Mouse (Mus musculus) megakaryocyte, adult 5-6 weeks (primary cell): ENCODE measurements around the gene Zyx. TPM values are rescaled to one million over a fixed set of nuclear protein-coding genes. Genes with fewer than 3 reads are reported as not detected.
A peak's percentile ranks its signal among the peaks of the same experiment; 100 is the strongest.

Experiments used
- ATAC-seq: 2 replicates; pipeline ENCODE4 v1.8.0; 2016; ENCODE audit warnings: mild to moderate bottlenecking, inconsistent platforms; ENCODE audit not compliant: poor library complexity, severe bottlenecking
- total RNA-seq, 2 experiments: library from RNA; stranded (forward) in 1 of 2; stranded (reverse) in 1 of 2; fragments of 153-499, 151-499 nt in 1 of 2; fragments of 221-1000, 200-1000 nt in 1 of 2; gene quantifications; 2 replicates each; pipeline versions ENCODE4 v1.2.3 to v1.2.4; 2015 to 2017

Zyx gene
- 411 and 420 TPM in 2 replicates for total RNA-seq (2015)
- total RNA-seq (2017) = 117 and 131 TPM in 2 replicates

DNA sequence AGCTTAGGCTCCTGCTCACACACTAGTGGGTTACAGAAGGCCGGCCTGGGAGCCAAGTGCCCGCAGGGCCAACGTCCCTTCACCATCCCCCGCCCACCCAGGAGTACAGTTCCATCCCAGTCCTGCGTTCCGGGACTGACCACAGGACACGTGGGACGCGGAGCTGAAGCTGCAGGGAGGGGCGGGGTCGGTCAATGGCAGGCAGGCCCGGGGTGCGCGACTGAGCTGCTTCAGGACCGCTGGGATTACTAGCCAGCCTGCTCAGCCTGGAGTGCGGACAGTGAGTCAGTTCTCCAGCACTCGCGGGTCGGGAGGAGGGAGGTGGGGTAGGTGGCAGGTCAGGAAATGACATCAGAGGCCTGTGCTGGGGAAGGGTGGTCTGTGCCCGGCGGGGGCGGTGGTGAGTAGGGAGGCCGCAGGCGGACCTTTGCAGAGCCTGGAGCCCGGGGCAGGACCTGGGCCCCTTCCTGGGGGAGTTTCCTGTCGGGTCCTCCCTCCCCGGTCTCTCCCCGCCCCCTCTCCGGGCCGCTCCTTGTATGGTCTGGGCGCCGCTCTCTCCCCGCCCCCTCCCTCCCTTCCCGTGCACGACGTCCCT is at the start of gene Zyx:
Zyx (plus strand) TSS at position 205 of the 595 bp plus-strand sequence.
- ATAC-seq = peak; percentile 59

GRCm38 (mm10) chr6:42309816-42310378 is 39.5 kb upstream of the Zyx start:
- ATAC-seq = peak; percentile 65

- peak; percentile 93 for ATAC-seq
Measured at GRCm38 (mm10) chr6:42310427-42311053, 38.9 kb upstream of the Zyx start.

GRCm38 (mm10) chr6:42318293-42318692 is 31.1 kb upstream of the Zyx start:
- no peak for ATAC-seq

DNA sequence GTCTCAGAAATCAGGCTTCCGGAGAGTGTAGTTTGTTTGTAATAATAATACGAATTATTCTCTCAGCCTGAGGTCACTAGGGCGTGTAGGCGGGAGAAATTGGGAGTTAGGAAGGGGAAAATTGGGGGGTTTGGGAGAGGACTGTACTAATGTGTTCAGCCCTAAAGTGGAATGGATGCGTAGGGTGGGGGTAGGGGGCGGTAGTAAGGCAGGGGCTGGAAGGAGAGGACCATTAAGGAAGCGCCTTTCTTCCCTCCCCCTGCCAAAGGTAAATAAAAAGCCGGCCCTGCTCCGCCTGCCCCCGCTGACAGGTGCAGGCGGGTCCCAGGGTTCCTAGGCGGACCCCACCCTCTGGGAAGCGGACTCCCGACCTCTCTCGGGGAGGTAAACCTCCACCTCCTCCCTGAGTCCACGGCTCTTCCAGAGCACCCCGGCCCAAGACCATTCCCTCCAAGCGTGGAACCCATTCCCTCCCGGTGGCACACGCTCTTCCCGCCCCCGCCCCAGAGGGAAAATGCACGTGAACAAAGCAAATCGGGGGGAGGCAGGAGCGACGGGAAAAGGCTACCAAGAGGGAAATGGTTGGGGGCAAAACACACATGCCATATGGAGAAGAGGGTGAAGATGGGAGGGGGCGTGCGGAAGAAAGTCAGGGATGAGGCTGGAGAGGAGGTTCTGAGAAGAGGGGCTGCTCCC is 25.9 kb upstream of the Zyx start:
- no peak for ATAC-seq

DNA sequence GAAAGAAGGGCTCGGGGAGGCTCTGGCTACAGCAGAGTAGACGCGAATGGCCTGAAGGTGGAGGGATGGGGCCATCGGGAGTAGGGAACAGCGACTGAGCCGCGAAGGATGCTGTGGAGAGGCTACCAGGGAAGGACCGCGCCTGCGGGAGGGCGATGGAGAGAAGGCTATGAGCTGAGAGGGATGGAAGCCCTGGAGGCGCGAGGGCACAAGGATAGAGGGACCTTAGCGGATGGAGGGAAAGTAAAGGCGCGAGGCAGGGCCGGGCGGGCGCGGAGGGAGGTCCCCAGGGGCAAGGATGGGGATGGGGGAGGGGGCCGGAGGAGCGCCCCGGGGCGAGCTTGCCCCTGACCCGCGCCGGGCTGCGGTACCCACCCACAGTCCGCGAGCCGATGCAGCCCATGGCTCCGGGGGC is 25.4 kb upstream of the Zyx start:
- peak; percentile 19; the same call in 1 of the 2 replicates for ATAC-seq

- ATAC-seq = peak; percentile 12
Measured at GRCm38 (mm10) chr6:42324482-42325267, 24.8 kb upstream of the Zyx start, which contains the start of gene Fam131b. Gene Fam131b, minus strand, starts transcription at chr6:42324643.

GRCm38 (mm10) chr6:42325268-42325609 is 24.2 kb upstream of the Zyx start:
- ATAC-seq = peak; percentile 81

- ATAC-seq = no peak
Measured at GRCm38 (mm10) chr6:42326509-42326908, 22.9 kb upstream of the Zyx start.

DNA sequence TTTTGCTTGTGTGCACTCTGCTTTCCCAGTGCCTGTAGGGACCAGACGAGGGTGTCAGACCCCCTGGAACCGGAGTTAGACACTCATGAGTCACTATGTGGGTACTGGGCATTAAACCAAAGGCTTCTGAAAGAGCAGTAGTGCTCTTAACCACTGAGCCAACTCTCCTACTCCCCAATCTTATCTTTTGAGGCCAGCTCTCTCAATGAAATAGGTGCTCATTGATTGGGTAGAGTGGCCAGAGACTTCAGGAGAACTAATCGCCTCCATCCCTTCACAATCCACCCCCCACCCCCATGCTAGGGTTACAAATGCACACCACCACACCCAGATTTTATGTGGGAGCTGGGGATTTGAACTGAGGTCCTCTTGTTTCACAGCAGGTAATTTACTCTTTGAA is 20.7 kb upstream of the Zyx start:
- ATAC-seq = no peak

- no peak for ATAC-seq
Measured at GRCm38 (mm10) chr6:42330216-42330615, 19.2 kb upstream of the Zyx start.

- no peak for ATAC-seq
Measured at GRCm38 (mm10) chr6:42330946-42331345, 18.5 kb upstream of the Zyx start.

DNA sequence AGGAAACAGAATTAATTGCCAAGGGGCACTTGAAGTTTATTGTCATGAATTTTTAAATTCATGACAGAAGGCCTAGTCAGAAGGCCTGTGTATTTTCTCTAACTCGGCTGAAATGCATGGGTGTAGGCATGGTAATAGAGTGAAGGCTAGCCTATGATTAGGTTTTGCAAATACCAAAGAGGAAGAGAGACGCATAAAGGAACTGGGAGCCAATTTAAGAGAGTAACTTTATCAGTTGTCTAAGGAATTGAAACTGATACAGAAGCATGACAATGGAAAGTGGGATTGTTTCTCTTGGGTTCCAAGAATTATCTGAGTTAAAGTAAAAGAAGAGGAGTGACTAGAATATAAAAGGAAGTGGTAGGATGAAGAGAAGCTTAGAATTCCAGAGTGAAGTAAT is 10.2 kb upstream of the Zyx start:
- ATAC-seq = peak; percentile 54

DNA sequence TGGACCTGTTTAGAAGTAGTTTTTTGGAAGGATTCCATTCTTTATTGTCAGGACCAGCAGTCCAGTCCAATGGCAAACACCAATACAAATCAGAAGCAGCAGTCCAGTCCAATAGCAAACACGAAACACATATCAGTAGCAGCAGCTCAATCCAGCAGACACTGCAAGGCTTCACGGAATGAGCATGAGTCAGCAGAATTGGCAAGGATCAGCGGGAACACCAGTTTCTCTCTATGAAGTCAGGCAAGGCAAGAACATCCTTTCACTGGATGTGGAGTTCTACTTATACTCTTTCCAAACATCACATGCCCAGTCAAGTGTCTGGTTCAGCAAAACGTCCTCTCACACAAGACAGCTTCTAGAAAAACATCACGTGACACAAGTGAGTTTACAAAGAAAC is 9.4 kb upstream of the Zyx start:
- no peak for ATAC-seq

- ATAC-seq = no peak
Measured at GRCm38 (mm10) chr6:42342171-42342570, 7.3 kb upstream of the Zyx start.

- peak; percentile 73 for ATAC-seq
Measured at GRCm38 (mm10) chr6:42343361-42344120, 5.9 kb upstream of the Zyx start.

DNA sequence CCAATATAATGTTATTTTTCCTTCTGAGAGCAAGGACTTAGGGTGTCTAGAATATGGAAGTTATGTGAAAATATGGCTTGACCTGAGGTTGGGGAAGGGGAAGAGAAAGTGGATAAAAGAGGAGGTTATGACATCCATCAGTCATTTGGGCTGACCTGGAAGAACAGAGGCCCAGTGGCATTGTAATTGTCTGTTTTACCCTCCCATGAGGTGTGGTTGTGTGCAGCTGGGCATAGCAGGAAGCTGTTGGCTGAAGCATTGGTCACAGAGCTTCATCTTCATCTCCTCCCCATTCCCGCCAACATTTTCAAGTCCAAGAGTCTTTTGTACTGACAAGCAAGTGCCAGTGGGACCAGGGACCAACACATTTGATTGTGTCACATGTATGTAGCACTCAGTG is 5.2 kb upstream of the Zyx start:
- peak; percentile 66 for ATAC-seq

DNA sequence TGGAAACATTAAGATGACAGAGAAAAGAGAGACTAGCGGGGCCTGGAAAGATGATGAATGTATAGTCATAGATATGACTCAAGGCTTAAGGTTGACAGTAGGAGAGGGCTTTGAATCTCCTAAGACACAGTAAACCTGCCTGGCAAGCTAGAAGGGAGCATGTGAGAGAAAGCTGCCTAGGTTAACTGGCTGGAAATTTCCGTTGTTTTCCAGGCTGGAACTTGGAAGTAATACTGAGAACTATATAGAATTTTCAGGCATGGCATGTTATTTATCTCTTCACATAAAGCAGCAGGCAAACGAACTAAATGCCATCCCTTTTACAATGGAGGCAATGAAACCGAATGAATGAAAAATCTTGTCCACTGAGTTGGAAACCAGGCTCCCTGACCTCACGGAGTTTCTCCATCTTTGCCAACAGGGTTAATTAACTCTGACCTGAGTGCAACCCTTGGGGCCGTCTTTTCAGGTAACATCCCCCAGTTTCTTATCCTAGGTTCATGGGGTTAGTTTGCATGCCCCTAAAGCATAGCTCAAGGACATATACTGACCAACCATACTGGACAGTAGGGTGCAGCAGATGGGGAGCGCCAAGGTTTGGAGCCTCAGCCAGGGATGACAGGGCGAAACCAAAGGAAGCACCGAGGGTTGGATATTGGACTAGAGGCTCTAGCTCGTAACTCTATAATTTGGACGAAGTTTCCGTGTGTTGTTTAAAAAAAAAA is 987 bp upstream of the Zyx start:
- no peak for ATAC-seq

GRCm38 (mm10) chr6:42349006-42349425 is 414 bp upstream of the Zyx start:
- peak; percentile 20; the same call in 1 of the 2 replicates for ATAC-seq
